Mouse (Mus musculus) CH12.LX (cell line): Measurements from ENCODE around the gene Cbwd1. TPM values are rescaled to one million over a fixed set of nuclear protein-coding genes. Genes with fewer than 3 reads are reported as not detected.

ENCODE experiments used
- DNase-seq: peaks from one replicate; pipeline ENCODE4 v3.0.0-alpha.2; 2013; ENCODE audit errors: extremely low read depth
- H3K27ac ChIP-seq: 2 replicates; pipeline ENCODE4 v1.5.1; 2012; ENCODE audit warnings: low read depth, mild to moderate bottlenecking, control low read depth, moderate library complexity; ENCODE audit not compliant: insufficient read depth
- H3K27me3 ChIP-seq: replicated peaks from 2 replicates; pipeline ENCODE3; 2012; ENCODE audit warnings: inconsistent platforms
- H3K36me3 ChIP-seq, 2 experiments: replicated peaks in 1 of 2; 2 replicates each; pipeline versions ENCODE3 to v1.6.1; 2012; ENCODE audit warnings: inconsistent platforms in 1 of 2, low read length in 1 of 2, mild to moderate bottlenecking in 1 of 2, mixed read lengths in 1 of 2, moderate library complexity in 1 of 2; ENCODE audit not compliant: control insufficient read depth in 1 of 2, insufficient read depth in 1 of 2
- H3K4me1 ChIP-seq, 2 experiments: 2 replicates each; pipeline ENCODE4 v1.6.1; 2012; ENCODE audit warnings: inconsistent platforms in 1 of 2, moderate library complexity in 1 of 2; ENCODE audit not compliant: insufficient read depth in 2 of 2, control insufficient read depth in 1 of 2
- H3K4me2 ChIP-seq: 2 replicates; pipeline ENCODE4 v1.6.1; 2012; ENCODE audit warnings: low read depth, mild to moderate bottlenecking, control low read depth; ENCODE audit not compliant: poor library complexity, insufficient read depth, severe bottlenecking
- H3K4me3 ChIP-seq, 3 experiments: fragments of 150-350 bp in 1 of 3; sonication (generic) in 1 of 3; replicated peaks in 1 of 3; 2 replicates each; pipeline versions ENCODE3 to v1.5.1; 2011 to 2012; ENCODE audit warnings: low read depth in 2 of 3, low read length in 2 of 3, mild to moderate bottlenecking in 2 of 3, moderate library complexity in 2 of 3, control low read depth in 1 of 3, improper control_type of control experiment in 1 of 3, inconsistent platforms in 1 of 3, mixed read lengths in 1 of 3; ENCODE audit not compliant: poor library complexity in 1 of 3
- H3K79me2 ChIP-seq: replicated peaks from 2 replicates; pipeline ENCODE4 v1.6.1; 2012; ENCODE audit warnings: mild to moderate bottlenecking, moderate library complexity; ENCODE audit not compliant: control insufficient read depth, poor library complexity, insufficient read depth, severe bottlenecking; ENCODE audit errors: extremely low read depth
- H3K9ac ChIP-seq: 2 replicates; pipeline ENCODE4 v1.6.1; 2012; ENCODE audit warnings: low read depth, mild to moderate bottlenecking, control low read depth, moderate library complexity; ENCODE audit not compliant: insufficient read depth
- H3K9me3 ChIP-seq: replicated peaks from 2 replicates; pipeline ENCODE3; 2012; ENCODE audit warnings: low read length, inconsistent platforms, mixed read lengths
- BHLHE40 ChIP-seq: IDR thresholded peaks from 2 replicates; pipeline ENCODE4 v1.6.1; 2011; ENCODE audit warnings: mild to moderate bottlenecking, low read depth, low read length, improper control_type of control experiment
- CHD1 ChIP-seq: IDR thresholded peaks from 2 replicates; pipeline ENCODE4 v1.6.1; 2012; ENCODE audit warnings: low read depth, low read length, improper control_type of control experiment, inconsistent platforms
- CHD2 ChIP-seq: IDR thresholded peaks from 2 replicates; pipeline ENCODE4 v1.6.1; 2011; ENCODE audit warnings: low read length, improper control_type of control experiment
- E2F4 ChIP-seq: IDR thresholded peaks from 2 replicates; pipeline ENCODE4 v1.6.1; 2011; ENCODE audit warnings: low read depth, low read length, improper control_type of control experiment; ENCODE audit not compliant: insufficient replicate concordance
- ELF1 ChIP-seq: IDR thresholded peaks from 2 replicates; pipeline ENCODE4 v1.6.1; 2014; ENCODE audit warnings: low read depth, mild to moderate bottlenecking, inconsistent platforms, low read length, improper control_type of control experiment
- EP300 ChIP-seq: IDR thresholded peaks from 2 replicates; pipeline ENCODE4 v1.6.1; 2011; ENCODE audit warnings: low read length, improper control_type of control experiment
- GABPA ChIP-seq: IDR thresholded peaks from 2 replicates; pipeline ENCODE4 v1.6.1; 2012; ENCODE audit warnings: low read depth, low read length, improper control_type of control experiment, inconsistent platforms; ENCODE audit not compliant: insufficient replicate concordance
- HCFC1 ChIP-seq: IDR thresholded peaks from 2 replicates; pipeline ENCODE4 v1.6.1; 2012; ENCODE audit warnings: low read depth, mild to moderate bottlenecking, inconsistent platforms, low read length, improper control_type of control experiment
- JUN ChIP-seq: IDR thresholded peaks from 2 replicates; pipeline ENCODE4 v1.6.1; 2011; ENCODE audit warnings: low read depth, mild to moderate bottlenecking, low read length, improper control_type of control experiment, moderate library complexity; ENCODE audit not compliant: insufficient read depth
- JUND ChIP-seq: conservative IDR thresholded peaks from 2 replicates; pipeline ENCODE4 v1.6.1; 2011; ENCODE audit warnings: low read depth, low read length, improper control_type of control experiment
- KAT2A ChIP-seq: IDR thresholded peaks from 2 replicates; pipeline ENCODE4 v1.6.1; 2012; ENCODE audit warnings: low read length, improper control_type of control experiment, inconsistent platforms; ENCODE audit not compliant: insufficient replicate concordance
- MAZ ChIP-seq: IDR thresholded peaks from 2 replicates; pipeline ENCODE4 v1.6.1; 2012; ENCODE audit warnings: low read depth, mild to moderate bottlenecking, inconsistent platforms, low read length, improper control_type of control experiment, moderate library complexity
- MEF2A ChIP-seq: IDR thresholded peaks from 2 replicates; pipeline ENCODE4 v1.6.1; 2014; ENCODE audit warnings: low read depth, mild to moderate bottlenecking, inconsistent platforms, low read length, improper control_type of control experiment, borderline replicate concordance
- MXI1 ChIP-seq: IDR thresholded peaks from 2 replicates; pipeline ENCODE4 v1.6.1; 2011; ENCODE audit warnings: mild to moderate bottlenecking, low read depth, low read length, improper control_type of control experiment
- MYC ChIP-seq: IDR thresholded peaks from 2 replicates; pipeline ENCODE4 v1.6.1; 2011; ENCODE audit warnings: low read depth, mild to moderate bottlenecking, improper control_type of control experiment, low read length
- PAX5 ChIP-seq: IDR thresholded peaks from 2 replicates; pipeline ENCODE4 v1.6.1; 2012; ENCODE audit warnings: low read length, inconsistent platforms, mixed read lengths
- RAD21 ChIP-seq: IDR thresholded peaks from 2 replicates; pipeline ENCODE4 v1.6.1; 2011; ENCODE audit warnings: low read depth, mild to moderate bottlenecking, low read length, improper control_type of control experiment, moderate library complexity
- RCOR1 ChIP-seq: conservative IDR thresholded peaks from 2 replicates; pipeline ENCODE4 v1.6.1; 2012; ENCODE audit warnings: low read depth, mild to moderate bottlenecking, inconsistent platforms, low read length, improper control_type of control experiment
- SMC3 ChIP-seq: IDR thresholded peaks from 2 replicates; pipeline ENCODE4 v1.6.1; 2011; ENCODE audit warnings: low read depth, low read length, improper control_type of control experiment
- TBP ChIP-seq: conservative IDR thresholded peaks from 2 replicates; pipeline ENCODE4 v1.6.1; 2011; ENCODE audit warnings: low read depth, low read length, improper control_type of control experiment
- UBTF ChIP-seq: IDR thresholded peaks from 2 replicates; pipeline ENCODE4 v1.6.1; 2012; ENCODE audit warnings: low read depth, mild to moderate bottlenecking, inconsistent platforms, low read length, improper control_type of control experiment, moderate library complexity
- USF1 ChIP-seq: IDR thresholded peaks from 2 replicates; pipeline ENCODE4 v1.6.1; 2014; ENCODE audit warnings: low read depth, mild to moderate bottlenecking, inconsistent platforms, low read length, improper control_type of control experiment
- USF2 ChIP-seq: conservative IDR thresholded peaks from 2 replicates; pipeline ENCODE4 v1.6.1; 2011; ENCODE audit warnings: low read depth, low read length, improper control_type of control experiment
- ZKSCAN1 ChIP-seq: IDR thresholded peaks from 2 replicates; pipeline ENCODE4 v1.6.1; 2012; ENCODE audit warnings: low read depth, inconsistent platforms, low read length, improper control_type of control experiment, borderline replicate concordance
- ZNF384 ChIP-seq: IDR thresholded peaks from 2 replicates; pipeline ENCODE4 v1.6.1; 2012; ENCODE audit warnings: low read depth, low read length, improper control_type of control experiment, inconsistent platforms
- dilution Hi-C: fragments of 300-500 bp; cut with MboI; formaldehyde crosslinking; loops from 2 replicates; pipeline ENCODE4 v1.14.3; 2020; ENCODE audit warnings: low sequenced_read_pairs; ENCODE audit not compliant: extremely low pct_unique_long_range_greater_than_20kb, extremely low pct_ligation_motif_present
- in situ Hi-C: fragments of 300-500 bp; cut with MboI; formaldehyde crosslinking; loops from 3 replicates; pipeline ENCODE4 v1.14.3; 2019; ENCODE audit warnings: low sequenced_read_pairs, low pct_ligation_motif_present, low pct_unique_long_range_greater_than_20kb, mixed read lengths
- polyA plus RNA-seq: library from polyadenylated mRNA; unstranded; fragments of >175 nt; gene quantifications from 2 replicates; pipeline ENCODE4 v1.2.1, GENCODE M21; 2012; ENCODE audit warnings: low read depth; ENCODE audit not compliant: insufficient read length
- total RNA-seq, 2 experiments: library from RNA; depleted of rRNA; stranded (reverse); fragments of 300-350 nt in 1 of 2; fragments of >200 nt in 1 of 2; gene quantifications; 2 replicates each; pipeline ENCODE4 v1.2.3; 2012 to 2014

Cbwd1 gene
- total and polyA plus RNA-seq, 3 experiments, result 21.6 to 50.9 (median 26.3) TPM

DNA sequence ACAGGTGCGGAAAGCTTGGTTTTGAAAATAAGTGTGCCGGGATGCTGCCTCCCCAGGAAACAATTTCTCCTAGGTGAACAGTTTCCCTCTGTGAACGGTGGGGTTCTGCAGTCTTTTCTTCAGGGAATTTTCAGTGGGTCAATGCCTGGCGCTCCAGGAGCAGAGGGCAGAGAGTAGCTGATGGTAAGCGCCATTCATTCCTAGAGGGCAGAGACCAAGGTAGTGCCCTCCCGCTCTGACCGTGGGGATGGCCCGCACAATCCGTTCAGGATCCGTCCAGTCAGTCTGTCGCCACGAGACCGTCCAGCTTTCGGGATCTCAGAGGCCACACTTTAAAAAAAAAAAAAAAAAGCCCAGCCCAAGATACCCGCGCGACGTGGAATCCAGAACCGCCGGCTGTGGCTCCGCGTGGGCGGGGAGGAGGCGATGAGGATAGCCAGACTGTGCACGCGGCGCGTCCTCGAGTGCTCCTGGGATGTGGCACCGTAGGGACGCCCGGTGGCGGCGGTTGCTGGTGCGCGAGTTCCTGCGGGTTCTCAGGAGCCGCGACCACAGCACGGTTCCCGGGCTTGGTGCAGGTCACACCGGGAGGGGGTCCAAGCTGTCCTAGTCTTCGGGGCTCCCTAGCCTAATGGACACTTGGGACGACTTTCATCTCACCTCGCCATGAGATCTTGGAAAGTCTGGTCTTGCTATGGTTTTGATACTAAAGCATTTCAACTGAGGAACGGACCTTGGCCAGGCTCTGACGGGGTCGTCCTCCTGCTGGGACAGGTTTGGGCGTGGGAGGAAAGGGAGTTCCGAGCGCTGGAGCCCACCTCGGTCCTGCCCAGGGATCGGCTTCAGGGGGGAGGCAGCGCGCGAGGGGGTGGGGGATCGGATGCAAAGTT is 64.2 kb downstream of the Cbwd1 start:
- H3K9ac ChIP-seq, result no peak overlapping the region

GRCm38 (mm10) chr19:24896536-24896935 is 64.9 kb downstream of the Cbwd1 start:
- no peak overlapping the region for H3K27ac ChIP-seq
- TF ChIP-seq BHLHE40 (no peak), JUN (no peak), MAZ (no peak), SMC3 (no peak), ZNF384 (no peak), RCOR1 (no peak), USF2 (no peak), MEF2A (no peak), RAD21 (no peak), JUND (no peak), ZKSCAN1 (no peak), KAT2A (no peak), CHD2 (no peak), HCFC1 (no peak), USF1 (no peak), MYC (no peak), MXI1 (no peak), TBP (no peak), PAX5 (no peak), E2F4 (no peak)
- TF ChIP-seq, all 38 proteins: peak for 0
- DNase-seq, result no peak
- no peaks in the 10 kb centered on the region for H3K27me3 ChIP-seq
- no peaks in the 10 kb centered on the region for H3K36me3 ChIP-seq
- no peak overlapping the region for H3K4me2 ChIP-seq
- in situ Hi-C loops, result no loop called here
- dilution Hi-C loops, result no loop called here
- H3K4me3 ChIP-seq, result no peak overlapping the region
- no peaks in the 10 kb centered on the region for H3K79me2 ChIP-seq
- H3K4me1 ChIP-seq, result peaks cover 0 to 11% of the 10 kb centered on the region in 2 experiments; a peak in 2 of 4 replicates
- H3K9ac ChIP-seq, result no peak overlapping the region
- peaks cover 15% of the 10 kb centered on the region for H3K9me3 ChIP-seq

More for the DNA sequence above, 64.2 kb downstream of the Cbwd1 start:
- dilution Hi-C loops, result no loop called here
- H3K36me3 ChIP-seq, result no peaks in the 10 kb centered on the region
- no peak overlapping the region for H3K4me2 ChIP-seq
- in situ Hi-C loops, result no loop called here
- no peak overlapping the region for H3K27ac ChIP-seq
- H3K9me3 ChIP-seq, result peaks cover 15% of the 10 kb centered on the region
- H3K27me3 ChIP-seq, result no peaks in the 10 kb centered on the region
- H3K4me3 ChIP-seq, result no peak overlapping the region
- no peaks in the 10 kb centered on the region for H3K79me2 ChIP-seq
- TF ChIP-seq EP300 (no peak), GABPA (no peak), USF2 (no peak), ZNF384 (no peak), MAZ (no peak), ELF1 (no peak), UBTF (no peak), E2F4 (no peak), USF1 (no peak), MEF2A (no peak), CHD1 (no peak)
- H3K4me1 ChIP-seq, result peaks cover 0 to 11% of the 10 kb centered on the region in 2 experiments; a peak in 2 of 4 replicates
- no peak for DNase-seq
